ENCODE assay signal across 8 mouse cellular contexts in genomic region chr9:72132728-72133088, GRCm38 (mm10). TPM values are rescaled to one million over a fixed set of nuclear protein-coding genes. Genes with fewer than 3 reads are reported as not detected.
A peak's percentile ranks its signal among the peaks of the same experiment; 100 is the strongest.
DNase-seq lines count a peak whose midpoint lies in the region; ATAC-seq and TF ChIP-seq lines count a peak whose summit lies in the region.

No protein-coding gene starts in this region.

- peak in 1 of 2 experiments; percentile 18 for DNase-seq in layer of hippocampus, adult 2 months (ENCODE audit: low spot score in 2 of 2)
- no peak for DNase-seq in layer of hippocampus, adult 9-10 months (ENCODE audit: low spot score)
- no peak for DNase-seq in gastrocnemius, postnatal 10 days
- no peak for DNase-seq in yolk sac, embryonic 10.5 days (ENCODE audit: low spot score)
- DNase-seq in thymus, postnatal 0 days (ENCODE audit: low spot score) = no peak

- peaks cover 14% of the 10 kb centered on the region for H3K4me1 ChIP-seq in bone marrow macrophage, adult 2 months (ENCODE audit: control insufficient read depth, insufficient read depth, low read length)
- peaks cover 16% of the 10 kb centered on the region for H3K4me1 ChIP-seq in hindbrain, embryonic 13.5 days (replicated peaks)
- H3K4me1 ChIP-seq in midbrain, embryonic 12.5 days = peaks cover 12% of the 10 kb centered on the region

- no peak for TF ChIP-seq CTCF in layer of hippocampus, adult 2 months (conservative IDR thresholded peaks at IDR 0.05)
- TF ChIP-seq CTCF in bone marrow macrophage, adult 2 months (IDR thresholded peaks at IDR 0.05; ENCODE audit: low read depth, low read length) = no peak

- peak; percentile 30 for ATAC-seq in hindbrain, embryonic 13.5 days (ENCODE audit: low FRiP score)
- no peak; the same call in none of the 2 replicates for ATAC-seq in midbrain, embryonic 12.5 days (ENCODE audit: low FRiP score, low read depth)

- H3K4me3 ChIP-seq in layer of hippocampus, adult 2 months = peak overlapping the region; percentile 55
- peak overlapping the region; percentile 54 for H3K4me3 ChIP-seq in bone marrow macrophage, adult 2 months (ENCODE audit: insufficient read depth, low read length)
- H3K4me3 ChIP-seq in hindbrain, embryonic 13.5 days = peak overlapping the region; percentile 64
- H3K4me3 ChIP-seq in midbrain, embryonic 12.5 days = peak overlapping the region; percentile 62

- H3K4me2 ChIP-seq in hindbrain, embryonic 13.5 days = peak overlapping the region; percentile 76
- peak overlapping the region; percentile 90 for H3K4me2 ChIP-seq in midbrain, embryonic 12.5 days (replicated peaks)

- WGBS in hindbrain, embryonic 13.5 days = 0% methylated on average over 29 of the region's 29 CpGs
- 1% methylated on average over 29 of the region's 29 CpGs for WGBS in midbrain, embryonic 12.5 days

- peak overlapping the region; percentile 87 for H3K9ac ChIP-seq in hindbrain, embryonic 13.5 days
- peak overlapping the region; percentile 81 for H3K9ac ChIP-seq in midbrain, embryonic 12.5 days (replicated peaks)

- no peaks in the 10 kb centered on the region for H3K9me3 ChIP-seq in hindbrain, embryonic 13.5 days
- no peaks in the 10 kb centered on the region for H3K9me3 ChIP-seq in midbrain, embryonic 12.5 days

- peak overlapping the region; percentile 94 for H3K27ac ChIP-seq in layer of hippocampus, adult 2 months
- H3K27ac ChIP-seq in bone marrow macrophage, adult 2 months (ENCODE audit: insufficient read depth, low read depth, low read length) = peak overlapping the region; percentile 60
- peak overlapping the region; percentile 94 for H3K27ac ChIP-seq in hindbrain, embryonic 13.5 days
- peak overlapping the region; percentile 92 for H3K27ac ChIP-seq in midbrain, embryonic 12.5 days (replicated peaks)

- no peaks in the 10 kb centered on the region for H3K27me3 ChIP-seq in hindbrain, embryonic 13.5 days
- H3K27me3 ChIP-seq in midbrain, embryonic 12.5 days = no peaks in the 10 kb centered on the region

- no peak for TF ChIP-seq POLR2A in bone marrow macrophage, adult 2 months (IDR thresholded peaks at IDR 0.05; ENCODE audit: borderline replicate concordance, low read depth, low read length)

- H3K36me3 ChIP-seq in hindbrain, embryonic 13.5 days = no peaks in the 10 kb centered on the region
- H3K36me3 ChIP-seq in midbrain, embryonic 12.5 days = no peaks in the 10 kb centered on the region

RNA-seq across cellular contexts. Expression of gene Tcf12, which starts 21.0 kb away (rescaled TPM):
- 10 to 100 TPM; 51.3 to 62.7 TPM for total RNA-seq in layer of hippocampus, adult 2 months (2021)
- 30.8 and 31.5 TPM in 2 replicates for polyA plus RNA-seq in bone marrow macrophage, adult 2 months (2012; ENCODE audit: insufficient read depth, insufficient read length, missing spikeins)
- 123 and 141 TPM in 2 replicates for polyA plus RNA-seq in hindbrain, embryonic 13.5 days (2015; fragmentation: Nextera tagmentation; extraction: Ambion mirVana)
- polyA plus RNA-seq in midbrain, embryonic 12.5 days (2016; fragmentation: Nextera tagmentation; extraction: Ambion mirVana) = 192 and 227 TPM in 2 replicates
- total RNA-seq in gastrocnemius, postnatal 10 days (2021) = 10 to 100 TPM; 67.1 to 76.9 TPM
- polyA plus RNA-seq in thymus, postnatal 0 days (2015; fragmentation: Nextera tagmentation; extraction: Ambion mirVana) = 110 and 142 TPM in 2 replicates
